Mouse (Mus musculus): ENCODE measurements around the gene Gcgr.

DNA sequence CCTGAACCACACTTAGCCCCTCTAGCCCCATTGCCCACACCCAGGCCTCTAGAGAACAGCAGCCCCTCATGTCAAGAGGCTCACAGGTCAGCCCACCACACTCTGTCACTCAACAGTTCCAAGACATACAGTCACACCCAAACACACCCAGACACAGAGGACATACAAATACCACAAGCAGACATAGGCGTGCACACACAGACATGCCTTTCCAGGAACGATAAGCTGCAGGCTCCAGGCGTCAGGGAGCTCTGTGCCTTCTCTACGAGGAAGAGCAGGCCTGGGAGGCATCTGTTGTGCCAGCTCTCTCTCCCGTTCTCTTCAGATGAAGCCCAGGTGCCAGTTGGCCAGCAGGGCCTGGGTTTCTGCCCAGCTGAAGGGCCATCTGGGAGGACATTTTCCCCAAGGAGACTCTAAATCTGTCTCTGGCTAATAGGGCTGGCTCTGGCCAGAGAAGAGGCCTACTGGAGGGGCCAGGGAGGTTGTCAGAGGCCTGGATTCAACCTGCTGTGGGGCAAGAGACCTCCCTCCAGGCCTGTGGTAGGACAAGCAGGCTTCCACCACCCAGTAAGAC is 9.4 kb upstream of the Gcgr start:
- TF ChIP-seq CTCF (IDR thresholded peaks at IDR 0.05; ENCODE audit: extremely low read depth, insufficient read depth, low read length) (no peak), POLR2A (IDR thresholded peaks at IDR 0.05; ENCODE audit: extremely low read depth, insufficient read depth, low read length) (no peak)
